In genomic region chr12:55306371-55306770, GRCm38 (mm10) we compare ENCODE assay signal across 1 mouse cellular context.
TF ChIP-seq lines count a peak whose summit lies in the region.

No protein-coding gene starts in this region.

TF ChIP-seq in MEL, 35 proteins besides CTCF, POLR2A, EP300 and RAD21:
- no peak for TF ChIP-seq USF1 (IDR thresholded peaks at IDR 0.05; ENCODE audit: low read depth, low read length)
